Mouse (Mus musculus) ES-E14 (cell line): ENCODE measurements at regions not wholly inside any gene's neighbourhood (a gene's known extent, or its start where the extent isn't known, plus 50 kb on each side); places are given as distances from the start of the nearest gene placed in this dataset.

Experiments used
- MAFK ChIP-seq: IDR thresholded peaks from 2 replicates; pipeline ENCODE4 v1.6.1; 2014; ENCODE audit warnings: mild to moderate bottlenecking, low read depth, low read length, inconsistent platforms; ENCODE audit not compliant: insufficient read depth
- ZC3H11A ChIP-seq: IDR thresholded peaks from 2 replicates; pipeline ENCODE4 v1.6.1; 2012; ENCODE audit warnings: low read depth, mild to moderate bottlenecking, inconsistent platforms, low read length, borderline replicate concordance

DNA sequence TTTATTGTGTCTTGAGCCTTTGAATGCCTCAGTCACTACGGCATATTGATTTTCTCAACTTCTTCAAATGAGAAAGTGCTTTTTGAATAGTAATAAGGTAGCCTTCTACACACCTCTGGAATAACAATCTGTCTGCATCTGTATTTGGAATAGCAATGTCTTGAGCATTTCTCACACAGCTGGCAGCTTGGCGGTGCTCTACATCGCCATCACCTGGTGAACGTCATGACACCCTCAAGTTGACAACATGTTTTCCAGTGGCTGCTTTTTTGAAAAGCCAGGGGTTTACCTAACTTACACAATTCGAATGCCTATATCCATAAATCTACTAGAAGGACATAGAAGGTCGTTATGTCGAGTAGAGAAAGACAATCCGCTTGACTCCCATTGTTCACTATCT is 51.5 kb upstream of the Snrpb2 start:
- no peak for TF ChIP-seq MAFK
- no peak for TF ChIP-seq ZC3H11A
